Mouse (Mus musculus): ENCODE measurements around the gene Srpk2. TPM values are rescaled to one million over a fixed set of nuclear protein-coding genes. Genes with fewer than 3 reads are reported as not detected.

Srpk2 gene
- 36.0 and 46.6 TPM in 2 replicates for polyA plus RNA-seq (2015; fragmentation: Nextera tagmentation; extraction: Ambion mirVana)

DNA sequence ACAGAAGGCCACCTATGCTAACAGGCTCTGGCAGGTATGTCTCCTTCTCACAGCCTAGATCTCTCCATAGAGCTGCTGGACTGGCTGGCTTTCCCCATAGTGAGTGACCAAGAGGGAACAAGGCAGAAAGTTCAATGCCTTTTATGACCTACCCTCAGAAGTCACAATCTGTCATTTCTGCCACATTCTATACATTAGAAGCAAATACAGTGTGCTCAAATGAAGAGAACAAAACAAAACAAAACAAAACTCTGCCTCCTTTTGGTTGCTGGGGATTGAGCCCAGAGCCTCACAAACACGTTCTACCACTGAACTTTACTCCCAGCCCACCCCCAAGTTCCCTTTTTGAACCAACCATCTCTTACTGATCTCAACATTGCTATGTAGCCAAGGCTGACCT, at the start of gene Srpk2:
Gene Srpk2, minus strand, starts transcription at position 101 of the 400 bp plus-strand sequence.

Other genes with a start within 250 kb of the Srpk2 start
- gene Pus7, start 99.1 kb upstream of the Srpk2 start, polyA plus RNA-seq (2015; fragmentation: Nextera tagmentation; extraction: Ambion mirVana), result 9.1 and 12.1 TPM in 2 replicates
- gene Rint1, start 103.1 kb upstream of the Srpk2 start, polyA plus RNA-seq (2015; fragmentation: Nextera tagmentation; extraction: Ambion mirVana), result 25.5 and 28.1 TPM in 2 replicates
- 221 and 333 TPM in 2 replicates for gene Tomm7, start 159.5 kb upstream of the Srpk2 start, polyA plus RNA-seq (2015; fragmentation: Nextera tagmentation; extraction: Ambion mirVana)

Measured in adrenal gland, postnatal 0 days (tissue).